ENCODE assay signal across 14 mouse cellular contexts in the genomic region with DNA sequence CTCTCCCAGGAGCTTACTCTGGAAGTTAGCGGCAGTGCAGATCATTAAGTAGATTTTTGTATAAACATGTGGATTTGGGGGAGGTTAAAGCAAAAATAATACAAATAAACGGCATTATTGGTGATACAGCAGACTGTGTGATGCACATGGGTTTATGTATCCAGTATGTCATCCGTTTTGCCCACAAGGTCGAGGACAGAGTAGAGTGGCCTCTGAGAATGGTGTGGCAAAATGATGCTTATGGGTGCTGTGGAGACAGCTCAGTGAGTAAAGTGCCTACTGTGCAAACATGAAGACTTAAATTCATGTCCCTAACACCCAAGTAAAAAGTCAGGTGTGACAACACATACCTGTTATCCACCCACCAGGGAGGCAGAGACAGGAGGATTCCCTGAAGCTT. TPM values are rescaled to one million over a fixed set of nuclear protein-coding genes. Genes with fewer than 3 reads are reported as not detected.
A peak's percentile ranks its signal among the peaks of the same experiment; 100 is the strongest.
DNase-seq lines count a peak whose midpoint lies in the region; ATAC-seq and TF ChIP-seq lines count a peak whose summit lies in the region.
"Had no signal": no experiment of that assay in that cellular context is flagged by ENCODE, and none has a peak within 500 bp of the region (broad histone marks: within the 10 kb centered on the region; RNA-seq: fewer than 3 reads in every experiment).

No protein-coding gene starts in this region.

- peak; percentile 0 for DNase-seq in cerebellum, adult 11 months
- no peak for DNase-seq in layer of hippocampus, adult 2 months (ENCODE audit: low spot score in 2 of 2)
- DNase-seq in layer of hippocampus, postnatal 10 days (ENCODE audit: low spot score in 2 of 2), result no peak
- DNase-seq in limb, embryonic 10.5 days (ENCODE audit: low spot score), result no peak
- DNase-seq in adrenal gland, adult 8-10 months, result no peak
- no peak for DNase-seq in embryo, embryonic 9.5 days (ENCODE audit: extremely low spot score)
- no peak for DNase-seq in testis, postnatal 14 days (ENCODE audit: low spot score)
- DNase-seq: adrenal gland, postnatal 10 days; cerebellum, postnatal 36 days; lung, adult 18-20 months; spleen, adult 18-20 months had no signal

- WGBS in limb, embryonic 10.5 days, result 91% methylated on average over 4 of the region's 4 CpGs

- no peaks in the 10 kb centered on the region for H3K9me3 ChIP-seq in limb, embryonic 10.5 days (replicated peaks)
- H3K9me3 ChIP-seq: embryonic facial prominence, embryonic 15.5 days; kidney, embryonic 15.5 days had no signal

- TF ChIP-seq CTCF in layer of hippocampus, adult 2 months (conservative IDR thresholded peaks at IDR 0.05), result no peak

- H3K27me3 ChIP-seq in limb, embryonic 10.5 days (ENCODE audit: low read depth, poor library complexity, severe bottlenecking), result no peaks in the 10 kb centered on the region
- H3K27me3 ChIP-seq: embryonic facial prominence, embryonic 15.5 days; kidney, embryonic 15.5 days had no signal

- peak overlapping the region; percentile 39 for H3K4me3 ChIP-seq in layer of hippocampus, adult 2 months
- no peak overlapping the region for H3K4me3 ChIP-seq in limb, embryonic 10.5 days
- H3K4me3 ChIP-seq: embryonic facial prominence, embryonic 15.5 days; kidney, embryonic 15.5 days had no signal

- H3K4me1 ChIP-seq in limb, embryonic 10.5 days, result peaks cover 19% of the 10 kb centered on the region
- H3K4me1 ChIP-seq: embryonic facial prominence, embryonic 15.5 days had no signal

- no peak for ATAC-seq in cerebellum, adult (ENCODE audit: insufficient number of reproducible peaks, low FRiP score, low TSS enrichment)

- H3K27ac ChIP-seq in layer of hippocampus, adult 2 months, result peak overlapping the region; percentile 70
- H3K27ac ChIP-seq in limb, embryonic 10.5 days, result peak overlapping the region; percentile 19; the same call in 1 of the 2 replicates
- H3K27ac ChIP-seq: embryonic facial prominence, embryonic 15.5 days; kidney, embryonic 15.5 days had no signal

- H3K36me3 ChIP-seq in limb, embryonic 10.5 days, result no peaks in the 10 kb centered on the region
- H3K36me3 ChIP-seq: embryonic facial prominence, embryonic 15.5 days; kidney, embryonic 15.5 days had no signal

RNA-seq across cellular contexts. Expression of a gene that starts 53.9 kb away (rescaled TPM):
- 10 to 100 TPM; 26.2 to 27.4 TPM for total RNA-seq in layer of hippocampus, adult 2 months (2021)
- 10 to 100 TPM; 19.9 to 21.1 TPM for total RNA-seq in layer of hippocampus, postnatal 10 days (2021)
- 7.6 and 10.7 TPM in 2 replicates for polyA plus RNA-seq in limb, embryonic 10.5 days (2016; fragmentation: Nextera tagmentation; extraction: Ambion mirVana)
- 1 to 10 TPM; 2.2 to 5.4 (median 3.4) TPM for total RNA-seq in adrenal gland, adult 8-10 months (2022)
